Mouse (Mus musculus) midbrain, postnatal 0 days (tissue): ENCODE results near the gene A430078G23Rik. TPM values are rescaled to one million over a fixed set of nuclear protein-coding genes. Genes with fewer than 3 reads are reported as not detected.
"Not testable (repeated sequence)": the region's sequence is repeated elsewhere in the genome, so short reads cannot be mapped to it uniquely, and the experiment has no call there.

Experiments used
- ATAC-seq: fragments of 200-750 bp; cut with Nextera tagmentation; 2 replicates; pipeline ENCODE4 v1.8.0; 2017; ENCODE audit warnings: moderate number of reproducible peaks, mild to moderate bottlenecking, moderate TSS enrichment, moderate library complexity; ENCODE audit not compliant: low FRiP score
- DNase-seq: peaks from one replicate; pipeline ENCODE4 v3.0.0-alpha.2; 2015; ENCODE audit warnings: low spot score
- H3K27ac ChIP-seq: fragments of 300-500 bp; sonication (generic); 2 replicates; pipeline ENCODE4 v1.5.1; 2014; ENCODE audit warnings: low read depth, mild to moderate bottlenecking, low read length, mixed read lengths
- H3K27me3 ChIP-seq: fragments of 300-500 bp; sonication (generic); 2 replicates; pipeline ENCODE4 v1.6.1; 2014; ENCODE audit warnings: low read length, control low read depth, mixed read lengths; ENCODE audit not compliant: insufficient read depth
- H3K36me3 ChIP-seq: fragments of 300-500 bp; sonication (generic); 2 replicates; pipeline ENCODE4 v1.6.1; 2014; ENCODE audit warnings: low read length, control low read depth, mixed read lengths; ENCODE audit not compliant: insufficient read depth
- H3K4me1 ChIP-seq: fragments of 300-500 bp; sonication (generic); 2 replicates; pipeline ENCODE4 v1.6.1; 2014; ENCODE audit warnings: mild to moderate bottlenecking, control low read depth, antibody characterized with exemption, low read length, mixed read lengths; ENCODE audit not compliant: insufficient read depth
- H3K4me2 ChIP-seq: fragments of 300-500 bp; sonication (generic); 2 replicates; pipeline ENCODE4 v1.6.1; 2014; ENCODE audit warnings: low read depth, mild to moderate bottlenecking, low read length, mixed read lengths; ENCODE audit not compliant: poor library complexity, severe bottlenecking
- H3K4me3 ChIP-seq: fragments of 300-500 bp; sonication (generic); 2 replicates; pipeline ENCODE4 v1.5.1; 2014; ENCODE audit warnings: low read depth, mild to moderate bottlenecking, low read length, moderate library complexity
- H3K9ac ChIP-seq: fragments of 300-500 bp; sonication (generic); replicated peaks from 2 replicates; pipeline ENCODE4 v1.6.1; 2014; ENCODE audit warnings: mild to moderate bottlenecking, low read length, moderate library complexity, mixed read lengths; ENCODE audit not compliant: poor library complexity, severe bottlenecking
- H3K9me3 ChIP-seq: fragments of 300-500 bp; sonication (generic); 2 replicates; pipeline ENCODE4 v1.6.1; 2016; ENCODE audit warnings: low read length, control low read depth
- CTCF ChIP-seq: IDR thresholded peaks from 2 replicates; pipeline ENCODE4 v1.5.1; 2016; ENCODE audit warnings: antibody characterized with exemption, mild to moderate bottlenecking
- WGBS: fragments of 180-500 bp; shearing (Covaris S2); extraction: QIAGEN DNeasy Blood & Tissue Kit; methylation state at CpG from one replicate; pipeline ENCODE4 v1.1.7; 2014; 5-methylcytosine and 5-hydroxymethylcytosine counted together
- polyA plus RNA-seq: library from polyadenylated mRNA; unstranded; fragments of >200 nt; fragmentation: Nextera tagmentation; extraction: Ambion mirVana; gene quantifications from 2 replicates; pipeline ENCODE4 v1.2.1, GENCODE M21; 2015
- total RNA-seq: library from RNA; depleted of rRNA; stranded (reverse); fragments of >200 nt; gene quantifications from 2 replicates; pipeline ENCODE4 v1.2.3, GENCODE M21; 2014

A430078G23Rik gene
- total and polyA plus RNA-seq, 2 experiments from 2014 or later, result not detected

DNA sequence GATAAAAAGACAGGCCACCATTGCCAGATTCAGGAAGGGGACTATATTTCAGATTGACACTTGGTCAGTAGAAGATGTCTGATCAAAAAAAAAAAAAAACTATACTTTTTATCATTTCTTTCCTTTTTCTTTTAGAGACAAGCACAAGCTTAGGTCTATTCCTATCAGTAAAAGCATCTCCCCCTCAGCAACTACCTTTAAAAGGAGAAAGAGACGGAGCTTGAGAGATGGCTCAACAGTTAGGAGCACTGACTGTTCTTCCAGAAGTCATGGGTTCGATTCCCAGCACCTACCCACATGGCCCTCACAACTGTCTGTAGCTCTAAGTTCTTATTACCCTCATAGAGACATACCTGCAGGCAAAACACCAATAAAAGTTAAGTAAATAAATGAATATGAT is 38.9 kb upstream of the A430078G23Rik start:
- H3K27ac ChIP-seq, result no peak overlapping the region
- no peaks in the 10 kb centered on the region for H3K27me3 ChIP-seq
- TF ChIP-seq CTCF, result no peak
- ATAC-seq, result no peak
- H3K4me3 ChIP-seq, result no peak overlapping the region
- WGBS, result 82% methylated on average over 2 of the region's 2 CpGs
- no peak for DNase-seq
- H3K4me1 ChIP-seq, result no peaks in the 10 kb centered on the region
- H3K9me3 ChIP-seq, result no peaks in the 10 kb centered on the region
- H3K4me2 ChIP-seq, result no peak overlapping the region
- no peak overlapping the region for H3K9ac ChIP-seq
- H3K36me3 ChIP-seq, result no peaks in the 10 kb centered on the region

DNA sequence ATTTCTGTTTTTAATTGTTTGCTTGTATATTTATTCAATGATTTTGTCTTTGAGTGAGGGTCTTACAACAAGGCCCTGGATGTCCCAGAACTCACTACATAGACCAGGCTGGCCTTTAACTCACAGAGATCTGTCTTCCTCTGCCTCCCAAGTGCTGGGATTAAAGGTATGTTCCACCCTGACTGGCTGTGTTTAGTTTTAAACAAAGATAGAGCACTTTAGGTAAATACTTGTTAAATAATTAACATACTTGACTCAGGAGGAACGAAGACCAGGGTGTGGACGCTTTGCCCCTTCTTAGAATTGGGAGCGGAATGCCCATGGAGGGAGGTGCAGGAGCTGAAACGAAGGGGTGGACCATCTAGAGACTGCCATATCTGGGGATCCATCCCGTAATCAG is 36.6 kb upstream of the A430078G23Rik start:
- Histone ChIP-seq H3K9me3 (no peaks in the 10 kb centered on the region), H3K27ac (no peak overlapping the region), H3K4me1 (no peaks in the 10 kb centered on the region), H3K27me3 (no peaks in the 10 kb centered on the region), H3K4me3 (no peak overlapping the region), H3K4me2 (no peak overlapping the region), H3K36me3 (no peaks in the 10 kb centered on the region), H3K9ac (no peak overlapping the region)
- no peak for DNase-seq
- ATAC-seq, result no peak
- 94% methylated on average over 5 of the region's 5 CpGs for WGBS
- TF ChIP-seq CTCF, result no peak

DNA sequence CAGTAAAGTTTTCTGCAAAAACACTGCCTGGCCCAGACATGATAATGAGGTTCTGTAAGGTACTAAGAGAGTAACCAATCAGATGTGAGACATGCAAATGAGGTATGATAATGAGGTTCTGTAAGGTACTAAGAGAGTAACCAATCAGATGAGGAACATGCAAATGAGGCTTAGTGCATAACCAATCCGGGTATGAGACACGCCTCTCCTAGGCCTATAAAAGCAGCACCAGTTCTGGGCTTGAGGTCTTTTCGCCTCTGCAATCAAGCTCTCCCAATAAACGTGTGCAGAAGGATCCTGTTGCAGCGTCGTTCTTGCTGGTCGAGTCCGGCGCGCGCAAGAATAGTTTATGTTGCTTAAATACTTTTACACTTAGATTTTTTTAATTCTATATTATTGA is 33.9 kb upstream of the A430078G23Rik start:
- H3K4me1 ChIP-seq, DNase-seq, ATAC-seq, H3K9ac ChIP-seq, H3K27me3 ChIP-seq, H3K27ac ChIP-seq, H3K36me3 ChIP-seq, H3K9me3 ChIP-seq, H3K4me2 ChIP-seq, H3K4me3 ChIP-seq: not testable (repeated sequence)
- 97% methylated on average over 8 of the region's 11 CpGs for WGBS

DNA sequence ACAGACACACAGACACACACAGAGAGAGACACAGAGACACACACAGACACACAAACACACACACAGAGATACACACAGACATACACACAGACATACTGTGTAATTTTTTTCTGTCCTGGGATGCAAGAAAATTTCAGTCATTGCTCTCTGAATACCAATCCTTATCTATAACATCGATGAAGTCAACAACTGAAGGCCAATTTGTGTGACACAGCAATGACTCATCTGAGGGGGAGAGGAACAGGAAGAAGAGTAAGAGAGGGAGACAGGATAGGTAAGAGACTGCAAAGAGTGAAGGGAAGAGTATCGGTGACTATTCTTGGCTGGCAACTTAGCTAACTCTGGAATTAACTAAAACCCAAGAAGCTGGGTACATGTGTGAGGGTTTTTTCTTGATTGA is 29.0 kb upstream of the A430078G23Rik start:
- 98% methylated on average over 2 of the region's 2 CpGs for WGBS
- H3K4me1 ChIP-seq, result no peaks in the 10 kb centered on the region
- ATAC-seq (no peak), DNase-seq (no peak)
- H3K27me3 ChIP-seq, result no peaks in the 10 kb centered on the region
- no peaks in the 10 kb centered on the region for H3K36me3 ChIP-seq
- no peak for TF ChIP-seq CTCF
- H3K4me3 ChIP-seq, result no peak overlapping the region
- no peak overlapping the region for H3K27ac ChIP-seq
- H3K9ac ChIP-seq, result no peak overlapping the region
- H3K4me2 ChIP-seq, result no peak overlapping the region
- no peaks in the 10 kb centered on the region for H3K9me3 ChIP-seq

DNA sequence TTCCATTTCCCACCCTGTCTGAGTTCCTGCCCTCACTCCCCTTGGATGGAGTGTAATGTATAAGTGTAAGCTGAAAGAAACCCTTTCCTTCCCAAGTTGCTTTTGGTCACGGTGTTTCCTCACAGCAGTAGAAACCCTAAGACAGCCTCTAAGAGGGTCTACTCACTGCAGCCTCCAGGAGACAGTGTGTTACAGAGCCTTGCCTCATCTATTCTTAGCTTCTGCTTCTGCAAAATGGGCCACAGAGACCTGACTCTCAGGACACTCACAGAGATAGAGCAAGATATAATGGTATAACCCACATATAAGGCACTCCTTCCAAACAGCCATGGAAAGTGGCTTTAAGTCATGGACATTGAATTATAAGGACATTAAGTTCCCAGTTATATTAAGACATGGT is 26.2 kb upstream of the A430078G23Rik start:
- no peak overlapping the region for H3K4me2 ChIP-seq
- DNase-seq (no peak), ATAC-seq (no peak)
- no peaks in the 10 kb centered on the region for H3K36me3 ChIP-seq
- H3K27ac ChIP-seq, result no peak overlapping the region
- H3K9ac ChIP-seq, result no peak overlapping the region
- no peaks in the 10 kb centered on the region for H3K9me3 ChIP-seq
- no peak for TF ChIP-seq CTCF
- no peak overlapping the region for H3K4me3 ChIP-seq
- H3K4me1 ChIP-seq, result no peaks in the 10 kb centered on the region
- WGBS, result 90% methylated on average over 1 of the region's 1 CpGs
- no peaks in the 10 kb centered on the region for H3K27me3 ChIP-seq

DNA sequence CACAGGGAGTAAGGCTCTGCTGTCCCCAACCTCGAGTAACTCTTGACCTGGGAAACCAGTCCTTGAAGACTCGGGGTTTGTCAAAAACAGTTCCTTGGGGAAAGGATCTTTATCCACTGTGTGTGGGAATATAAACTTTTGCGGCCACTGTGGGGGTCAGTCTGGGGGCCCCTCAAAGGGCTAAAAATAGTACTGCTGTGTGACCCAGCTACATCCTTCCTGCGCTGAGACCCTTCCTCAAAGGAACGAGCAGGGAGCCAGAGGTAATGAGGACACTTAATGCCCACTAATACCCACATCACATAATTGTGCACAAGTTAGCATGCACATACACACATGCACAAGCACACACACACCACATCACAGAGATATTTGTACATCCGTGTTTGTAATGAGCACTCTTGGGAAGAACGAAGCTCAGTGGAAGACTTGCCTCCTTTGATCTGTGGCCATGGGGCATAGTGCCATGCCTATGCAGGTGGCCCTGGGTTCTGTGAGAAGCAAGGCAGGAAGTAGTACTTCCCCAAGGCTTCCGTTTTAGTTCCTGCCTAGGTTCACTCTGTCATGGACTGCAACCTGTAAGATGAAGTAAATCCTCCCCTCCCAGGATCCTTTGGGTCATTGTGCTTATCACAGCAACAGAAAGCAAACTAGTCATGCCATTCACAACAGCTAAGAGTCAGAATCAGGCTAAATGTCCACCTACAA is 25.5 kb upstream of the A430078G23Rik start:
- DNase-seq (no peak), ATAC-seq (no peak)
- H3K9me3 ChIP-seq, result no peaks in the 10 kb centered on the region
- WGBS, result 75% methylated on average over 8 of the region's 8 CpGs
- H3K4me3 ChIP-seq, result no peak overlapping the region
- no peak overlapping the region for H3K27ac ChIP-seq
- H3K36me3 ChIP-seq, result no peaks in the 10 kb centered on the region
- H3K27me3 ChIP-seq, result no peaks in the 10 kb centered on the region
- H3K4me1 ChIP-seq, result no peaks in the 10 kb centered on the region
- TF ChIP-seq CTCF, result no peak
- no peak overlapping the region for H3K9ac ChIP-seq
- H3K4me2 ChIP-seq, result no peak overlapping the region
